Mouse (Mus musculus) left cerebral cortex, adult 11 months (tissue): Measurements from ENCODE around the gene Plcb3.
A peak's percentile ranks its signal among the peaks of the same experiment; 100 is the strongest.
"Not testable (repeated sequence)": the region's sequence is repeated elsewhere in the genome, so short reads cannot be mapped to it uniquely, and the experiment has no call there.

ENCODE experiments used
- DNase-seq: peaks from one replicate; pipeline ENCODE4 v3.0.0; 2022; ENCODE audit warnings: low spot score

The Plcb3 gene

DNA sequence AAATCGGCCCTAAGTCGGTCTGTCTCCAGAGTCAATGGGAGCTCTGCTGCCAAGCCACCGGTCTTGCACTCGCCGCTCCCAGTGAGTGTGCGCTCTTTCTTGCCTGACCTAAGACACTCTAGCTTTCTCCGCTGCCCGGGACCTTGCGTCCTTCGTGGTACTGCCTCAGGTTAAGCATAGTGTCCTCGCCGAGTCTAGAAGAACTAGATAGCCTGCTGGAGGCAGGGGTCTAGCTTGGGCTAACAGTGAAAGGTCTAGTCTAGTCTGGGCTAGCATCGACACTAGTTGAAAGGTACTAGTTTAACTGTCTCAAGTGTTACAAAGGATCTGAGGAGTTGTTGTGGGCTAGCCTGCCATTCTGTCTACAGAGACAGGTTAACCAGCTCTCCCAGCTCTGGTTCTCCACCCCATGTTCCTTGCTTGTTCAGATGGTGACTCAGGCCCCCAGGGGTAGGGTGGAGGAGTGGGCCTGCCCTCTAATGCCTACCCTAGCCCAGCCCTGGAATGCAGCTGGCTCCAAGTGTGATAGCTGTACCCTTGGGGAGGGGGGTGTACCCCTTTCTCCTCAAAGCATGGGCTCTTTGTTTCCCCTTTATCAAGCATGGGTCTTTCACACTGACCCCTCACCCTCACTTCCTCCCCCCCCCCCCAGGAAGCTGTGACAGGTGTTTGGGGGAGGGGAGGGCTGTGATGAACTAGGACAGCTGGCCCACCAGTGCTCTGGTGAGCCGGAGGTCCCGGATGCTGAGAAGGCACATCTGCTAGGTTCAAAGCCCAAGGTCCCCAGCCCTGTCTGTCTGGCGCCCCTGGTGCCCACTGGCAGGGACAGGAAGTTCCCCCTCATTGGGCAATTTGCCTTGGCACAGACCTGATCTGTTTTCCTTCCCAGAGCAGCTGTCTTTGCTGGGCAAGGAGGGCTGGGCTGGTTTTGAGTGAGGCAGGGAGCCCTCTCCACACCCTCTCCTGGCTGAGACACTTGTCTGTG is at the start of gene Plcb3:
Gene Plcb3, minus strand, starts transcription at position 934 of the 985 bp plus-strand sequence.
- DNase-seq, result no peak

DNA sequence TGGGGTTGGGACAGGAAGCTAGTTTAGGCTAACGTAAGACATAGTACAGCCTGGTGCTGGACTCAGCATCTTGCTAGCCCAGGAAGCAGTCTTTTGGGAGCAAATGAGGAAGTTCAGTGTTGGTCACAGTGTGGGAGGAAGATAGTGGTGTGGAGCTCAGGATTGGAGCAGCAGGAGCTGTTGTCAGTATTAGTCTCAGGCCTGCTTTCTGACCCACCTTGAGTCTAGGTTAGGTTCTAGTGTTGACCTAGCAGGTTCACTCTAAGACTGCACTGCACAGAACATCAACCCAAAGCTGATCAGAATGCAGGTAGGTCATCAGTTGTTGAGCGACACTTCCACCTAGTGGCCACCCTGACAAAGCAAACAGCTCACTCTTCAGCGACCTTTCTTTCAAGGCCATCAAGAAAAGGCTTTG is 44.0 kb upstream of the Plcb3 start:
- no peak for DNase-seq

DNA sequence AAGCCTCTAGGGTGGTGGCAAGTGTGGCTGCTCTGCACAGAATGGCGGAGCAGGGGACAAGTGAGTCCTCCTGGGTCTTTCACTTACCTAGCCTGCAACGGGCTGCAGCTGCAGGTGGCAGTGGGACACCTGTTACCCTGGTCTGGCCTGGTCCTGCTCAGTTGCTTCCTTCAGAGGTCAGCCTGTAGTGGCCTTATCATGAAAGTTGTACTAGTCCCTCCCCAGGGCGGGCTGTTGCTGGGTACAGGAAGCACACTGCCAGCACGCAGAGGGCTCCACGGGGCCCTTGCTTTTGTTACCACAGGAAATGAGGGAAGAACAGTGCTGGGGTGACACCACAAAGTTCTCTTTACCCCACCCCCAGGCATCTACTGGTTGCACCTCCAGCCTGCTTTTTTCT is 42.9 kb upstream of the Plcb3 start, which contains the start of gene Fermt3:
Gene Fermt3, minus strand, starts transcription at position 279 of the 400 bp plus-strand sequence.
- no peak for DNase-seq

DNA sequence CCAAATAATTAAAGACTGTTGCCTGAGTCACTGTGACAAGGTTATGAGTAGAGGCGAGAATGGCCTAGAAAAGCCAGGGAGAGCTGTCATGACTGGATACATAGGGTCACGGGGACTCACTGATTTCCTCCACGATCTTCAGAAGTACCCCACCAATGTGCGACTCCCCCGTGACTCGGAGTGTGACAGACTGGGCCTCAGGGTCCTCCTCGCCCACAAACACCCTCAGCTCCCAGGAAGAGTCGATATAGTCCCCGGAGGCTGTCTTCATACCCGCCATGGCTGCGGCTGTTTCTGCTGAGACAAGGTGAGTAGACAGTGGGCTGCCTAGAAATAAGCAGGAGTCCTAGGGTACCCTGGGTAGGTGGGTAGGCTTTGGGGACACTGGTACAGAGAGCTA is 42.3 kb upstream of the Plcb3 start:
- no peak for DNase-seq

DNA sequence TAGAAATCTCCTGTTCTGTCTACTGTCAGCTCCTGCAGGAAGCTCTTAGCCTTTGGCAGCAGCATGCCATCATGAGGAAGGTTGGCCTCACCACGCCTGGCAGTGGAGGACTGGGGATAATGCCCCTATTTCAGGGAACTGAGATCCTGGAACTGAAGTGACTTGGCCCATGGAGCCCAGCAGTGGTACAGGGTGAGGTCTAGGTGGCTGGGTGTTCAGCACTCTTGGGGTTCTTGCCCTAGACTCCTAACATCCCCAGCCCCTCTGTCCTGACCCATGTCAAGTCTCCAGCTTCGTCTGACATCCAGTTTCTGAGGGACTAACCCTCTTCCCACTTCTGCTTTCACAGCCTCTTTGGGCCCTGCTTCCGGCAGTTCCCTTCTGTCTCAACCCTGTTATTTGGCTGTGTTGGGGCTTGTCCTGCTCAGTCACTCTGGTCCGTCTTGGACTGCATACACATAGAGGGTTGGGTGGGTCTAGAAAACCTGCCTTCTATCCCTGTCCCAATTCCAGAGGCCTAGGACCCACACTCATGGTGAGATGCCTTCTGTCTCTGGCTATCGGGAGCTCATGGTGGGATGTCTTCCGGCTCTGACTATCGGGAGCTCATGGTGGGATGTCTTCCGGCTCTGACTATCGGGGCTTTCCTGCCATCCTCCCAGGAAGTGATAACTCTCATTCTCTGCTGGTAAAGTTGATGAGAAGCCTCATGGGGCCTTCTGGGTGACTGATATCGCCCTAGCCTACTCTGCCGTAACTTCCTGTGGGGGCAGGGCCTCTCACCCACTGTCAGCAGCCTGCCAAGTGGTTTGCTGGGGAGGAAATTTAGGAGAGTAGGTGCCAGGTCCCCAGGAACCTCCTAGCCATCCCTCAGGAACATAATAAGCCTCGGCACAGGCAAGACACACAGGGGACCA is 41.5 kb upstream of the Plcb3 start:
- no peak for DNase-seq

DNA sequence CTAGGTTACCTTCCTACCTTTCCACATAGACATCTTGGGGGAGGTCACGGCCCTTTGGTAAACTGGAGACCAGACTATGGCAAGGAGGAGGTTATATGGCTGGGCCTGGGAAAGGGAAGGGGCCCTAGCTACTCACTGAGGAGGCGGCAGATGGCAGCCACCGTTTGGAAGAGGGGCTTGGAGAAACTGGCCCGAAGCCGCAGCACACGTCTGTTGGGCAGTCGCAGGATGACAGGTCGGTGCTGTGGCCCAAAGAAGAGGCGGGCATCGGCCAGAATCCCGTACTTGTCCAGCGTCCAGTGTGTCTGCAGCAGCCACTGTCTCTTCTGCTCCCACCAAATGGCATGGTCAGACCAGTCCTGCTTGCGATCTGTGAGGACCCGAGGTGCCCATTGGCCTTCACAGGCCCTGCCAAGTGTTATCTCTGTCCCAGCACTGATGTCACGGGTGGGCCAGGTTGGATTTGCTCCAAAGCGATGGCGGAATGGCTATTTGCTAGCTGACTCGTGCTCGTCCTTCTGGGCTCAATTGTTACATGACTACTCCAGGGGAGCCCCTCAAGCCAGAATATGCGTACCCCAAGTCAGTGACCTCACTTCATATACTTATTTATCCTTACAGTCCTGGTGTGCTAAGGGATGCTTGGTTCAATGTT is 38.3 kb upstream of the Plcb3 start:
- no peak for DNase-seq

DNA sequence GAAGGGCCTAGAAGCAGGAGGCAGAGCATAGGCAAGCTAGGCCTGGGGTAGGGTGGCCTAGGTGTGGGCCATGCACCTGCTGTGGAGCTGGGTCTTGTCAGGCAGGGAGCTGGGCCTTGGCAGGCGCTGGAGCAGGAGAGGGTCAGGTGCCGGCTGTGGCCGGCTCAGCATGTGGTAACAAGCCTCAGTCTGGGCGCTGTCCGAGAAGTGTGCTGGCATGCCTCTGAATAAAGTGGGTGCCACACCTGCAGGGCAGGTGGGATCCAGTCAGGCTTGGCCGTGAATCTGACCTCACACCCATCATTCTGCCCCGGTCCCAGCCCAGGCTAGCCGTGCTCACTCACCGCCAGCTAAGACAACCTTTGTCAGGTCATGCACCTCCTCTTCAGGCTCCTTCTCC is 37.7 kb upstream of the Plcb3 start:
- no peak for DNase-seq

- no peak for DNase-seq
Observed at GRCm38 (mm10) chr19:7012426-7012825, 36.2 kb upstream of the Plcb3 start.

DNA sequence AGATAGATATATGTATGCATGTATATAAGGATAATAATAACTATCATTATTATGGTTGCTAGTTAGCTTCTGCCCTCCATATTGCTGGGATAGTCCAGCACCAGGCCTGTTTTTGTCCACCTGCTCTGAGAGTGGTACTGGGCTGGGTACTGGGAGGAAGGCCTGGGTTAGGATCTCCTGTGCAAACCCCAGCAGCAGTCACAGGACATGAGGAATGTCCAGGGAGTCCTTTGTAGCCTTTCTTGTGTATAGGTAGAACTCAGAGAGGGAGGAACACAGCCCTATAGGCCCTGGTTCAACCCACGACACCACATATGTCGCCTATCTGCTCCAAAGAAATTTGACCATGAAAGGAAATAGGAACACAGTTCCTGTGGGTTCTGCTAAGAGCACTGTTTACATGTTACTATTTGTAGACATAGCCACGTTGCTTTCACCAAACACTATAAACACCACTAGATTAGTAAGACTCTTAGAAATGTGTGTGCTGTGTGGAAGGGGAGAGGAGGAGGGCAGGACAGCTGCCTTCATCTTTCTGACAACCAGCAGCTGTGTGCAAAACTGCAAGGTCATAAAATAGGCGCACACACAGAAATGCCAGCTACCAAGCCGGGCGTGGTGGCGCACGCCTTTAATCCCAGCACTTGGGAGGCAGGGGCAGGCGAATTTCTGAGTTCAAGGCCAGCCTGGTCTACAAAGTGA is 30.8 kb upstream of the Plcb3 start:
- DNase-seq, result no peak

DNA sequence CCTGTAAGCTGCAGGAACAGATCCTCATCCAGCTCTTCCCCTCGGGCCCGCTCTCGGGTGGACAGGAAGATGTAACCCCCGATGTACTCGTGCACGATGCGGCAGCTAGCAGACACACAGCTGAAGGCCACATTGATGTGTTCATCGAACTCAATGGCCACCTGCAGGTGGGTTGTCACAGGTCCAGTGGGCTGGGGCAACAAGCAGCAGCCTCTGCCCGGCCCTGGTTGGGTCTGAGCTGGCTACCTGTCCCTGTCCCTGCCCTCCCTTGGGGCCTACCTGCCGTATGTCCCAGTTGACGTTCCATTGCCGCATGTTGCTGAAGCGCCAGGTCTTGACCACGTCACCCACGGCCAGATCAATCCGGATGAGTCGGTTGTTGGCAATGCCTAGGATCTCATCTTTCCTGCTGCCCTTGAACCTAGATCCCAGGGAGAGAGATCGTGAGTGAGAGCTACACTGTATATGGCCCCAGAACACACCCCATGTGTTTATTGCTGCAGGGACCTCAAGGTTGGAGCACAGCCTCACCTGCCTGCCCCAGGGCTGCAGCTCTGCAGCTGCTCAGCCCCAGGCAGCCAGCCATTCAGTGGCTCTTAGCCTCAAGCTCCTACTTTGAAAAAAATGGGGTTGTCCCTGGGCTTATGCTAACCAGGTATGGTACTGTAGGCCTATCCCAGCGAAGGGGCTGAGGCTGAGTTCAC is 23.2 kb upstream of the Plcb3 start:
- DNase-seq, result no peak

DNA sequence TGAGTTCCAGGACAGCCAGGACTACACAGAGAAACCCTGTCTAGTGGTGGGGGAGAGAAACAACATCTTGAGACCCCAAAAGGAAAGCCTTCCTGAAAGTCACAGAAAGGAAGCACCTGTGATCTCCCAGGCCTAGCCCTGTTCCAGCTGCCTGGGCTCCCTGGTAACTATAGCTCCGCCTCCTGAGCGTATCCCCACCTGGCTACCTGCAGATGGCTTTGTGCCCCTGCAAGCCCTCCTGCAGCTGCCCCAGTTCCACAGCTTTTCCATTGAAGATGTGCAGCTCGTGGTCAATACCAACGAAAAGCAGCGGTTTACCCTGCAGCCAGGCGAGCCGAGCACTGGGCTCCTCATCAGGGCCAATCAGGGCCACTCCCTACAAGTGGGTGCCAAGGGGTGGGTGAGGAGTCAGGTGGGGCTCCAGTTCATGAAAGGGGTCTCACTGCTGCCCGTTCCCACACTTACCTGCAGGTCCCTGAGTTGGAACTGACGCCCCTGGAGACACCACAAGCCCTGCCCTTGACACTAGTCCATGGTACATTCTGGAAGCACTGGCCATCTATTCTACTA is 21.5 kb upstream of the Plcb3 start:
- DNase-seq, result no peak

DNA sequence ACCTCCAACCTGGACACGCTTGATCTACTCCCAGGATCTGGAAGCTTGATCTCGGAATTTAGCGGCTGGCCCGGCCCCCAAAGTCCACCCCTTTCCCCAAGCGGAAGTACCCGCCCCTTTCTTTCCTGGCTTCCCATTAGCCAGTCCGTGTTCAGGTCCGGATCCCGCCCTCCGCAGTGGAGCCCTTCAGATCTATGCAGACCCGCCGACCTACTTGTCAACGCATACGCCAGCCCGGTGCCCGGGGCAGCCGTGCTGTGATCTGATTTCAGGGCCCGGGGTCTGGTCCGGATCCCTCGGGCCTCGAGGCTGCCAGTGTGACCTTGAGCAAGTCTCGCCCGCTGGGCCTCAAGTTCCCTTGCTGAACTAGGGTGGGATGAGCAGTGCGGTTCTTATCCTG is 19.7 kb upstream of the Plcb3 start, which contains the start of the genes Nudt22 and Trpt1:
Gene Nudt22, minus strand, starts transcription at position 112 of the 400 bp plus-strand sequence.
Gene Trpt1, plus strand, starts transcription at position 126 of the 400 bp plus-strand sequence.
- DNase-seq, result no peak

GRCm38 (mm10) chr19:6995255-6995991 is 19.2 kb upstream of the Plcb3 start:
- no peak for DNase-seq

DNA sequence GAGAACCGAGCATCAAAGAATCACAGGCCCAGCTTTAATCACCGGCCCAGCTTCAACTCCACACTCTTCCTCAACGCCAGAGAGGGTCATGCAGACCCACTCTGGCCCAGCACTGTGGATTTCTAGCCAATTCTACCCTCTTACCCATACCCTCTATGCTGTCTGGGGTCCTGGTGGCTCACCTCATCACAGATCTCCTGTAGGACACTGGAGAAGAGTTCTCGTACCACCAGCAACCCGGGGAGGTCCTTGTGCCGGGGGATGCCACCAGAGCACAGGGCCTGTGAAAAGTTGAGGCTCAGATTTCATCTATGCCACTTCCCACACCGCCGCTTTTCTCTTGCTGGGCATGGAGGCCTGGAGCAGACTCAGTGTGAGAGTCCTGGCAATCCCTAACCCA is 18.2 kb upstream of the Plcb3 start:
- DNase-seq, result no peak

DNA sequence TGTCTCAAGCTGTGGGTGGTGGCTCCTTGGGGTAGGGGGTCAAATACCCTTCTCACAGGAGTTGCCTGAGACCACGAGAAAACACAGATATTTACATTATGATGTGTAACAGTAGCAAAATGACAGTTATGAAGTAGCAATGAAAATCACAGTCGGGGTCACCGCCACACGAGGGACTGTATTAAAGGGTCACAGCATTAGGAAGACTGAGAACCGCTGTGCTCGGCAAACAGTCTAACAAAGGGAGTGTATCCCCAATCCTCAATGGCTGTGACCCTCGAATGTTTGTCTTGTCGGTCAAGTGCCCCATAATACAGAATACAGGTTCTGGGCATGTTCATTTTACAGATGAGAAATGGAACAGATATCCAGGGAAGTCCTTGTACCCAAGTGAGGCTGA is 17.7 kb upstream of the Plcb3 start:
- DNase-seq, result no peak

GRCm38 (mm10) chr19:6993011-6993770 is 16.9 kb upstream of the Plcb3 start:
- DNase-seq, result no peak

GRCm38 (mm10) chr19:6992011-6992858 is 16.0 kb upstream of the Plcb3 start, which contains the start of gene Dnajc4:
TSS of gene Dnajc4 (minus strand) at chr19:6992572.
- peak; percentile 94 for DNase-seq

- DNase-seq, result not testable (repeated sequence)
Observed at GRCm38 (mm10) chr19:6991166-6991565, 14.9 kb upstream of the Plcb3 start.
